Mouse (Mus musculus): ENCODE measurements around the gene Ppm1m.

DNA sequence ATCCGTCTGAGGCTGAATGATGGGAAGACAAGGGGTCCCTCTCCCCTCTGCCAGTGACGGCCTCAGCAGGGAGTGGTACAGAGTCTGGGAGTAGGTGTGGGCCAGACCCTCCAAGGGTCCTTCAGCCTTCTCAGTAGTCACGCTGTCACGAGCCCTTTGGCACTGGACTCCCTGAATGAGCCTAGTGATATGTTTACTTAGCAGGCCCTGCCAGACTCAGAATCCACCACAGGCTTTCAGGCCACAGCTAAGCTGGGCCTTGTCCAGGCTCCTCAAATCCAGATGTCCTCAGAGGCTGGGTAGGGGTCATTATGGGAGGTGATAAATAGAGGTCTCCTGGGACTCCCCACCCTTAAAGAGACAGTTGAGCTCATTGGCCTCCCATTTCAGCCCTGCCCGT, 8.6 kb upstream of the Ppm1m start:
- TF ChIP-seq CTCF (IDR thresholded peaks at IDR 0.05) = no peak
- TF ChIP-seq EP300 (IDR thresholded peaks at IDR 0.05) = no peak
